Comparison of ENCODE assay signal across 8 mouse cellular contexts in the genomic region with DNA sequence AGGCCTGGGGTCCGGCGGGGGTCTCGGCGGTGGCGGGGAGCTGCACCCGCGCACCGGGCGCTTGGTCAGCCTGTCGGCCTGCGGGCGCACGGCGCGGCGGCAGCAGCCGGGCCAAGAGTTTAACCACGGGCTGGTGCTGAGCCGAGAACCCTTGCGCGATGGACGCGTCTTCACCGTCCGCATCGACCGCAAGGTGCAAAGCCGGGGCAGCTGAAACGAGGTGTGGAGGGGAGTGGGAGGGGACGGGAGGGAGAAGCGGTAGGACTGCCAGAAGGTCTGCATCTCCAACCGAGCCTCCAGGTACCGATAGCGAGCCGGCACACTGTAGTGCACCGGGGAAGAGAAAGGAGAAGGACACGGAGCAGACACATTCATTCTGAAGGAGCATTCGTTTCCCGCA. TPM values are rescaled to one million over a fixed set of nuclear protein-coding genes. Genes with fewer than 3 reads are reported as not detected.
DNase-seq lines count a peak whose midpoint lies in the region; ATAC-seq and TF ChIP-seq lines count a peak whose summit lies in the region.

No protein-coding gene starts in this region.

- H3K9ac ChIP-seq in intestine, postnatal 0 days (ENCODE audit: low read depth, low read length) = peak overlapping the region; percentile 65
- H3K9ac ChIP-seq in neural tube, embryonic 14.5 days (replicated peaks; ENCODE audit: low read depth, low read length) = peak overlapping the region; percentile 96

- peak overlapping the region; percentile 99 for H3K27ac ChIP-seq in gastrocnemius, adult 2 months
- 0 out of 2 replicates have a peak overlapping the region, but pooled peaks have one; percentile 2 for H3K27ac ChIP-seq in thymus, adult 2 months (ENCODE audit: control insufficient read depth, insufficient read depth, low read length)
- H3K27ac ChIP-seq in intestine, postnatal 0 days (ENCODE audit: low read depth, low read length) = peak overlapping the region; percentile 89
- peak overlapping the region; percentile 97 for H3K27ac ChIP-seq in neural tube, embryonic 14.5 days (ENCODE audit: low read depth, low read length)

- ATAC-seq in intestine, postnatal 0 days = no peak; the same call in 1 of the 2 replicates
- ATAC-seq in neural tube, embryonic 14.5 days (ENCODE audit: low read depth) = 0 out of 2 replicates have a peak, but pooled peaks have one; percentile 1

- no peak for DNase-seq in gastrocnemius, adult 2 months
- no peak for DNase-seq in gastrocnemius, postnatal 36 days
- no peak for DNase-seq in thymus, adult 2 months
- no peak for DNase-seq in thymus, postnatal 25 days
- no peak for DNase-seq in embryo, embryonic 10.5 days (ENCODE audit: low spot score)
- no peak for DNase-seq in kidney, adult 8-10 months

- peaks cover 18% of the 10 kb centered on the region for H3K36me3 ChIP-seq in thymus, adult 2 months (ENCODE audit: control insufficient read depth, insufficient read depth, low read length)
- peaks cover 31% of the 10 kb centered on the region for H3K36me3 ChIP-seq in intestine, postnatal 0 days (ENCODE audit: control insufficient read depth, insufficient read depth)
- H3K36me3 ChIP-seq in neural tube, embryonic 14.5 days (ENCODE audit: control insufficient read depth, insufficient read depth, low read length) = peaks cover 29% of the 10 kb centered on the region

- no peaks in the 10 kb centered on the region for H3K9me3 ChIP-seq in intestine, postnatal 0 days (ENCODE audit: control insufficient read depth)
- H3K9me3 ChIP-seq in neural tube, embryonic 14.5 days (ENCODE audit: control insufficient read depth, low read length) = no peaks in the 10 kb centered on the region

- peak overlapping the region; percentile 98 for H3K4me2 ChIP-seq in intestine, postnatal 0 days (replicated peaks; ENCODE audit: low read depth)
- H3K4me2 ChIP-seq in neural tube, embryonic 14.5 days (ENCODE audit: low read depth, low read length) = peak overlapping the region; percentile 88

- peaks cover 18% of the 10 kb centered on the region for H3K4me1 ChIP-seq in thymus, adult 2 months (replicated peaks; ENCODE audit: control insufficient read depth, insufficient read depth, low read length)
- H3K4me1 ChIP-seq in intestine, postnatal 0 days (replicated peaks; ENCODE audit: control insufficient read depth, insufficient read depth, low read length) = no peaks in the 10 kb centered on the region
- peaks cover 23% of the 10 kb centered on the region for H3K4me1 ChIP-seq in neural tube, embryonic 14.5 days (ENCODE audit: control insufficient read depth, insufficient read depth, low read length)

- TF ChIP-seq POLR2A in thymus, adult 2 months (IDR thresholded peaks at IDR 0.05; ENCODE audit: control insufficient read depth, extremely low read depth, insufficient read depth, low read length, poor library complexity) = no peak

- peak overlapping the region; percentile 93 for H3K4me3 ChIP-seq in gastrocnemius, adult 2 months
- H3K4me3 ChIP-seq in thymus, adult 2 months (ENCODE audit: control insufficient read depth, insufficient read depth, low read length) = peak overlapping the region; percentile 65
- H3K4me3 ChIP-seq in intestine, postnatal 0 days (ENCODE audit: low read depth, low read length) = peak overlapping the region; percentile 75
- H3K4me3 ChIP-seq in neural tube, embryonic 14.5 days (ENCODE audit: low read depth, low read length) = peak overlapping the region; percentile 80

- under 1% methylated on average over 39 of the region's 39 CpGs for WGBS in thymus, adult 2 months
- whole genome bisulfite sequencing in intestine, postnatal 0 days = under 1% methylated on average over 34 of the region's 39 CpGs
- under 1% methylated on average over 30 of the region's 39 CpGs for WGBS in neural tube, embryonic 14.5 days

- intact Hi-C loops in gastrocnemius, adult 2 months (cut with DNase I) = loop anchor here (2.0 kb wide), 1 partner anchor 21 kb away; the partner anchor contains the start of gene Kctd11
- intact Hi-C loops in gastrocnemius, postnatal 36 days (cut with DNase I) = no loop called here

- no peaks in the 10 kb centered on the region for H3K27me3 ChIP-seq in thymus, adult 2 months (ENCODE audit: control insufficient read depth, insufficient read depth, low read length)
- H3K27me3 ChIP-seq in intestine, postnatal 0 days (replicated peaks; ENCODE audit: control insufficient read depth, insufficient read depth, low read length) = no peaks in the 10 kb centered on the region
- no peaks in the 10 kb centered on the region for H3K27me3 ChIP-seq in neural tube, embryonic 14.5 days (ENCODE audit: control insufficient read depth, insufficient read depth, low read length)

- TF ChIP-seq CTCF in gastrocnemius, adult 2 months (IDR thresholded peaks at IDR 0.05) = no peak
- TF ChIP-seq CTCF in thymus, adult 2 months (IDR thresholded peaks at IDR 0.05; ENCODE audit: borderline replicate concordance, control insufficient read depth, extremely low read depth, insufficient read depth, low read length, poor library complexity) = no peak
- TF ChIP-seq CTCF in intestine, postnatal 0 days (IDR thresholded peaks at IDR 0.05; ENCODE audit: low read depth) = no peak

RNA-seq across cellular contexts. Expression of gene Neurl4, which starts 1.1 kb away (rescaled TPM):
- 10 to 100 TPM; 25.2 to 33.5 TPM for total RNA-seq in gastrocnemius, adult 2 months (2021)
- total RNA-seq in gastrocnemius, postnatal 36 days (2021) = 10 to 100 TPM; 22.9 to 23.1 TPM
- polyA plus RNA-seq in thymus, adult 2 months (2012; rRNA removed) = 85.3 and 90.7 TPM in 2 replicates
- polyA plus RNA-seq in intestine, postnatal 0 days (2015; fragmentation: Nextera tagmentation; extraction: Ambion mirVana) = 9.7 and 10.3 TPM in 2 replicates
- polyA plus RNA-seq in neural tube, embryonic 14.5 days (2014; fragmentation: Nextera tagmentation; extraction: Ambion mirVana) = 26.2 and 27.8 TPM in 2 replicates

RNA-seq across cellular contexts. Expression of gene 2810408A11Rik, which starts 1.2 kb away (rescaled TPM):
- under 1 TPM in 1 of 2 experiments, not detected in 1; 0.33 TPM for total RNA-seq in gastrocnemius, adult 2 months (2021)
- under 1 TPM in 1 of 2 experiments, not detected in 1; 0.59 TPM for total RNA-seq in gastrocnemius, postnatal 36 days (2021)
- polyA plus RNA-seq in thymus, adult 2 months (2012; rRNA removed) = 7.1 and 10.2 TPM in 2 replicates
- 3.5 and 3.8 TPM in 2 replicates for polyA plus RNA-seq in intestine, postnatal 0 days (2015; fragmentation: Nextera tagmentation; extraction: Ambion mirVana)
- 7.1 and 7.8 TPM in 2 replicates for polyA plus RNA-seq in neural tube, embryonic 14.5 days (2014; fragmentation: Nextera tagmentation; extraction: Ambion mirVana)

RNA-seq across cellular contexts. Expression of gene Acap1, which starts 6.7 kb away (rescaled TPM):
- under 1 TPM in 1 of 2 experiments, not detected in 1; 0.08 TPM for total RNA-seq in gastrocnemius, adult 2 months (2021)
- total RNA-seq in gastrocnemius, postnatal 36 days (2021) = 1 to 10 TPM in 1 of 2 experiments, under 1 TPM in 1; 0.27 to 1.1 TPM
- polyA plus RNA-seq in thymus, adult 2 months (2012; rRNA removed) = 405 and 462 TPM in 2 replicates
- polyA plus RNA-seq in intestine, postnatal 0 days (2015; fragmentation: Nextera tagmentation; extraction: Ambion mirVana) = 1.1 TPM in 2 replicates
- 0.17 and 0.33 TPM in 2 replicates for polyA plus RNA-seq in neural tube, embryonic 14.5 days (2014; fragmentation: Nextera tagmentation; extraction: Ambion mirVana)

RNA-seq across cellular contexts. Expression of gene Gps2, which starts 11.7 kb away (rescaled TPM):
- total RNA-seq in gastrocnemius, adult 2 months (2021) = 10 to 100 TPM; 47.1 to 49.6 TPM
- total RNA-seq in gastrocnemius, postnatal 36 days (2021) = 10 to 100 TPM; 33.9 to 42.5 TPM
- polyA plus RNA-seq in thymus, adult 2 months (2012; rRNA removed) = 236 and 272 TPM in 2 replicates
- 40.4 and 42.3 TPM in 2 replicates for polyA plus RNA-seq in intestine, postnatal 0 days (2015; fragmentation: Nextera tagmentation; extraction: Ambion mirVana)
- polyA plus RNA-seq in neural tube, embryonic 14.5 days (2014; fragmentation: Nextera tagmentation; extraction: Ambion mirVana) = 58.5 and 65.4 TPM in 2 replicates

RNA-seq across cellular contexts. Expression of gene Eif5a, which starts 19.8 kb away (rescaled TPM):
- 100 to 1,000 TPM; 413 to 433 TPM for total RNA-seq in gastrocnemius, adult 2 months (2021)
- 100 to 1,000 TPM; 402 to 432 TPM for total RNA-seq in gastrocnemius, postnatal 36 days (2021)
- polyA plus RNA-seq in thymus, adult 2 months (2012; rRNA removed) = 618 and 719 TPM in 2 replicates
- 716 and 774 TPM in 2 replicates for polyA plus RNA-seq in intestine, postnatal 0 days (2015; fragmentation: Nextera tagmentation; extraction: Ambion mirVana)
- polyA plus RNA-seq in neural tube, embryonic 14.5 days (2014; fragmentation: Nextera tagmentation; extraction: Ambion mirVana) = 1,037 and 1,095 TPM in 2 replicates

Comparison
In these comparisons a context has a peak if more than half of its experiments do, and no peak if none do; other contexts are left out.
1. H3K27ac ChIP-seq: peak in every context shown above with its lines; median percentile 99 in gastrocnemius, adult 2 months; 97 in neural tube, embryonic 14.5 days; 89 in intestine, postnatal 0 days; 2 in thymus, adult 2 months.
2. RNA of gene Acap1, which starts 6.7 kb away (polyA plus RNA-seq): 405 to 462 TPM in thymus, adult 2 months; 1.1 TPM in intestine, postnatal 0 days and 0.17 to 0.33 TPM in neural tube, embryonic 14.5 days; every median in the first group is over 100 times any median in the second.
3. Peak in every context shown above with its lines, with median percentiles within 50 percentile points of each other: H3K4me3 ChIP-seq.